Mouse (Mus musculus) stomach, postnatal 0 days (tissue): ENCODE data around the gene Spg7. TPM values are rescaled to one million over a fixed set of nuclear protein-coding genes. Genes with fewer than 3 reads are reported as not detected.

ENCODE experiments used
- ATAC-seq: fragments of 200-750 bp; cut with Nextera tagmentation; 2 replicates; pipeline ENCODE4 v1.8.0; 2017; ENCODE audit not compliant: low FRiP score, low TSS enrichment
- DNase-seq: peaks from one replicate; pipeline ENCODE4 v3.0.0-alpha.2; 2016; ENCODE audit warnings: low spot score
- H3K27ac ChIP-seq: fragments of 300-500 bp; sonication (generic); replicated peaks from 2 replicates; pipeline ENCODE4 v1.5.1; 2014; ENCODE audit warnings: mild to moderate bottlenecking, control low read depth
- H3K27me3 ChIP-seq: fragments of 300-500 bp; sonication (generic); 2 replicates; pipeline ENCODE4 v1.6.1; 2014; ENCODE audit warnings: low read length; ENCODE audit not compliant: control insufficient read depth, insufficient read depth
- H3K36me3 ChIP-seq: fragments of 300-500 bp; sonication (generic); 2 replicates; pipeline ENCODE4 v1.6.1; 2014; ENCODE audit warnings: low read length, mixed read lengths; ENCODE audit not compliant: control insufficient read depth, insufficient read depth
- H3K4me1 ChIP-seq: fragments of 300-500 bp; sonication (generic); replicated peaks from 2 replicates; pipeline ENCODE4 v1.6.1; 2014; ENCODE audit warnings: antibody characterized with exemption; ENCODE audit not compliant: control insufficient read depth, insufficient read depth
- H3K4me2 ChIP-seq: fragments of 300-500 bp; sonication (generic); replicated peaks from 2 replicates; pipeline ENCODE4 v1.6.1; 2014; ENCODE audit warnings: low read depth, mild to moderate bottlenecking, control low read depth, moderate library complexity
- H3K4me3 ChIP-seq: fragments of 300-500 bp; sonication (generic); 2 replicates; pipeline ENCODE4 v1.5.1; 2014; ENCODE audit warnings: low read depth, low read length, control low read depth
- H3K9ac ChIP-seq: fragments of 300-500 bp; sonication (generic); 2 replicates; pipeline ENCODE4 v1.6.1; 2014; ENCODE audit warnings: mild to moderate bottlenecking, low read length, control low read depth, mixed read lengths
- H3K9me3 ChIP-seq: fragments of 300-500 bp; sonication (generic); 2 replicates; pipeline ENCODE4 v1.6.1; 2016; ENCODE audit warnings: low read length; ENCODE audit not compliant: control insufficient read depth
- CTCF ChIP-seq: IDR thresholded peaks from 2 replicates; pipeline ENCODE4 v1.5.1; 2016; ENCODE audit warnings: antibody characterized with exemption, low read depth, mild to moderate bottlenecking, moderate library complexity
- EP300 ChIP-seq: optimal IDR thresholded peaks from 2 replicates; pipeline ENCODE3; 2016; ENCODE audit warnings: antibody characterized with exemption
- WGBS: fragments of 180-500 bp; shearing (Covaris S2); extraction: QIAGEN DNeasy Blood & Tissue Kit; methylation state at CpG from one replicate; pipeline ENCODE4 v1.1.7; 2014; 5-methylcytosine and 5-hydroxymethylcytosine counted together
- polyA plus RNA-seq: library from polyadenylated mRNA; unstranded; fragments of >200 nt; fragmentation: Nextera tagmentation; extraction: Ambion mirVana; gene quantifications from 2 replicates; pipeline ENCODE4 v1.2.1, GENCODE M21; 2015

Gene Spg7
- polyA plus RNA-seq, 1 experiment from 2014 or later: 29.6 TPM

DNA sequence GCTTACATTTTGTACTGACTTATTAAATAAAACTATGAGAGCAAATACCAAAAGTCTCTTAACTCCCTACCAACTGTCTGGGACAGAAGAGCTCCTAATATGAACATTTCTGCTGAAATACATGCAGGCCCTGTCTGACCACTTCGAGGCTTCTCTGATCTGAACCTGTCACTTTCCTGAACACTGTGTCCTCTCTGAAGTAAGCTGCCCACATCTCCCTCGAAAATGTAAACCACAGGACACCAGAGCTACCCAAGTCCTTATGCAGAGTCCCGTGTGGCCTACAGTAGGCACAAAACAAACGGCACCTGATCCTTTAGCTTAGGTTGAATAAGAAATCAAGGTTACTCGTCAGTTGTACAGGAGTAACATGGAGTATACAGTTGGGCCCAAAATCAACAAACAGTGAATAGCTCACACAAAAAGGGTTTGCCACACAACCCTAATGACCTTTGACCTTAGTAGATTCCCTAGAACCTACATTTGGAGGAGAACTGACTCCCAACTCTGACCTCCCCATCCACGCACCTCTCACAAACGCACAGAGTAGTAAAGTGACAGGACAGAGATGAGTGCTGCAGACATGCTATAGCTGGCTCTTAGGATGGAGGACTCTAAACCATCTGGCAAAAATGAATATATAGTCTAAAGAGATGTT lies 31.3 kb upstream of the Spg7 start:
- no peak overlapping the region for H3K4me2 ChIP-seq
- no peaks in the 10 kb centered on the region for H3K27me3 ChIP-seq
- H3K4me1 ChIP-seq: peaks cover 5% of the 10 kb centered on the region; the same call in 1 of the 2 replicates
- TF ChIP-seq CTCF (no peak), EP300 (no peak)
- H3K27ac ChIP-seq: no peak overlapping the region
- no peak overlapping the region for H3K4me3 ChIP-seq
- no peak for DNase-seq
- ATAC-seq: no peak
- H3K9me3 ChIP-seq: no peaks in the 10 kb centered on the region
- no peak overlapping the region for H3K9ac ChIP-seq
- WGBS: 71% methylated on average over 7 of the region's 7 CpGs
- H3K36me3 ChIP-seq: no peaks in the 10 kb centered on the region

DNA sequence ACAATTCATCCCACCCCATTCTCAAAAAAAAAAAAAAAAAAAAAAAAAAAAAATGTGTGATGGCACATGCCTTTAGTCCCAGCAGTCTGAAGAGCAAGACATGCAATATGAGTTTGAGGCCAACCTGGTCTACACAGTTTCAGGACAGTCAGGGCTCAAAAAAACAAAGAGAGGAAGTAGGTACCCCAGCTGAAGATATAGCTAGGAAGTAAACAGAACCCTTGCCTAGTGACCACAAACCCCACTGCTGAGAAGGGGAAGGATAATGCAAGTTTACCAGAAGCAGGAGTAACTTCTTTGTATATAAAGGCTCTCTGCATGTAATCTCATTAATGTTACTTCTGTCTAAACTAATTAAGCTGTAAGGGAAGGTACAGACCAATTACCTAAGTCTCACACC lies 30.0 kb upstream of the Spg7 start:
- DNase-seq (no peak), ATAC-seq (no peak)
- Histone ChIP-seq H3K9me3 (no peaks in the 10 kb centered on the region), H3K27me3 (no peaks in the 10 kb centered on the region), H3K27ac (no peak overlapping the region), H3K4me2 (no peak overlapping the region), H3K9ac (no peak overlapping the region), H3K4me1 (peaks cover 5% of the 10 kb centered on the region; the same call in 1 of the 2 replicates), H3K4me3 (no peak overlapping the region), H3K36me3 (no peaks in the 10 kb centered on the region)
- no peak for TF ChIP-seq EP300
- no peak for TF ChIP-seq CTCF

DNA sequence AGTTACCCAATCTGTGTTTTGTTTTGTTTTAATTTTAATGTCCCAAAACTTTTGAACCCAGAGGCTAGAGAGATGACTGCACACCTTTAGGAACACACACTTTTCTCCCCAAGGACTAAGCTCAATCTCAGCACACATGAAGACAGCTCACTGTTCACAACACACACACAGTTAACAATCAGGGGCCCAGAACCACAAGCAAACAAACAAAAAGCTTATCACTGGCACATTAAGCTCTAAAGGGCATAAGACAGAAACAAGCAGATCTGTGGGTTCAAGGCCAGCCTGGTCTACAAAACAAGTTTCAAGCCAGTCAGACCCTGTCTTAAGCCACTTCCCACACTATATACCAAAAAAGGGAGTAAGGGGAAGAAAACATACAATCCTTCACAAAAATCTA lies 29.3 kb upstream of the Spg7 start:
- H3K4me3 ChIP-seq: no peak overlapping the region
- 0 out of 2 replicates have a peak overlapping the region, but pooled peaks have one; percentile 14 for H3K27ac ChIP-seq
- DNase-seq (no peak), ATAC-seq (no peak)
- H3K27me3 ChIP-seq: no peaks in the 10 kb centered on the region
- H3K4me1 ChIP-seq: peaks cover 5% of the 10 kb centered on the region; the same call in 1 of the 2 replicates
- TF ChIP-seq EP300 (no peak), CTCF (no peak)
- H3K36me3 ChIP-seq: no peaks in the 10 kb centered on the region
- H3K9me3 ChIP-seq: no peaks in the 10 kb centered on the region
- H3K9ac ChIP-seq: no peak overlapping the region
- no peak overlapping the region for H3K4me2 ChIP-seq

DNA sequence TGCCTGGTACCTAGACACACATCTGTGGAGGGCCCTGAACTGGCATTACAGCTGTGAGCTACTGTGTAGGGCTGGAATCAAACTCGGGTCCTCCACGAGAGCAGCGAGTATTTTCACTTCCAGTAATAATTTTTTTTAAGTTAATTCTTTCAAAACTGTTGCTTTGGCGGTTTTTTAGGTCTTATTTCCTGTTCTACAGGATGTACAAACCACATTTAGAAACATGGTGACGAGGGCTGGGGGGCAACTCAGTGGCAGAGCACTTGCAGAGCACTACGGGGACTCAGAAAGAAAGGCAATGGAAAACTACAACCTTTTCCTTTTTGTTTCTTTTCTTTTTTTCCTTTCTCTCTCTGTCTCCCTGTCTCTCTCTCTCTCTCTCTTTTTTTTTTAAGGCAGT lies 28.6 kb upstream of the Spg7 start:
- H3K4me2 ChIP-seq: no peak overlapping the region
- no peak for DNase-seq
- TF ChIP-seq EP300: no peak
- TF ChIP-seq CTCF: no peak
- H3K9ac ChIP-seq: no peak overlapping the region
- H3K4me1 ChIP-seq: peaks cover 5% of the 10 kb centered on the region; the same call in 1 of the 2 replicates
- no peak overlapping the region for H3K27ac ChIP-seq
- H3K4me3 ChIP-seq: no peak overlapping the region
- H3K36me3 ChIP-seq: no peaks in the 10 kb centered on the region
- H3K9me3 ChIP-seq: no peaks in the 10 kb centered on the region
- H3K27me3 ChIP-seq: no peaks in the 10 kb centered on the region
- ATAC-seq: no peak
- WGBS: 73% methylated on average over 6 of the region's 6 CpGs

DNA sequence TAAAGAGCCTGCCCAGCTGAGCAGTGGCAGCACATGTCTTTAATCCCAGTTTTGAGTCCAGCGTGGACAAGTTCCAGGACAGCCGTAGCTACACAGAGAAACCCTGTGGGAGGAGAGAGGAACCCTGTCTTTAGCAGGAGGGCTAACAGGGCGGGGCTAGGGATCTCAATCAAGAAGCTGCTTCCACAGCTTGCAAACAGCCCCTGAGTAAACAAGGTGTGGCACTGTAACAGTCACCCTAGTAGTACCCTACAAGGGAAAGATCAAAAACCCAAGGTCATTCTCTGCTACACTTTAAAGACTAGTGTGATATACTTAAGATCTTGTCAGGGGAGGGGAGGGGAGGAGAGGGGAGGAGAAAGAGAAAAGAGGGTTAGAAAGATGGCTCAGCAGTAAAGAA lies 25.8 kb upstream of the Spg7 start:
- DNase-seq: no peak
- H3K9ac ChIP-seq: no peak overlapping the region
- no peak overlapping the region for H3K4me3 ChIP-seq
- H3K27me3 ChIP-seq: no peaks in the 10 kb centered on the region
- peak; percentile 54; the same call in 1 of the 2 replicates for ATAC-seq
- WGBS: 22% methylated on average over 3 of the region's 3 CpGs
- H3K9me3 ChIP-seq: no peaks in the 10 kb centered on the region
- H3K4me1 ChIP-seq: peaks cover 5% of the 10 kb centered on the region; the same call in 1 of the 2 replicates
- no peak for TF ChIP-seq CTCF
- H3K36me3 ChIP-seq: no peaks in the 10 kb centered on the region
- H3K27ac ChIP-seq: no peak overlapping the region
- no peak overlapping the region for H3K4me2 ChIP-seq

DNA sequence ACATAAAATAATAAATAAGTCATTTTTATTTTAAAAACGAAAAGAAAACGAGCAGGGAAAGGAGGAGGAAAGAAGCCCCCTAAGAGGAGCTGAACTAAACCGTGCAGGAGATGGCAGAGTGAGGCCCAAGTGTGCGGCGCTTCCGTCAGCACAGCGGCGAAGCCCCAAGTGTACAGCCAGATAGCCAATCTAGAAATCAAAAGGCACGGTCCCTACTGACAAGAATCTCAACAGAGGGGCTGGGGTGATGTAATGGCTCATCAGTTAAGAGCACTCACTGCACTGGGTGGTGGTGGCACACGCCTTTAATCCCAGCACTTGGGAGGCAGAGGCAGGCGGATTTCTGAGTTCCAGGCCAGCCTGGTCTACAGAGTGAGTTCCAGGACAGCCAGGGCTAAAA lies 25.3 kb upstream of the Spg7 start:
- Histone ChIP-seq H3K4me3 (no peak overlapping the region), H3K27me3 (no peaks in the 10 kb centered on the region), H3K9me3 (no peaks in the 10 kb centered on the region), H3K4me1 (peaks cover 5% of the 10 kb centered on the region; the same call in 1 of the 2 replicates), H3K27ac (no peak overlapping the region), H3K4me2 (no peak overlapping the region), H3K36me3 (no peaks in the 10 kb centered on the region), H3K9ac (no peak overlapping the region)
- WGBS: 74% methylated on average over 11 of the region's 11 CpGs
- ATAC-seq: no peak
- TF ChIP-seq EP300: no peak
- no peak for TF ChIP-seq CTCF
- no peak for DNase-seq
